Mouse (Mus musculus): ENCODE measurements around the gene P2rx7. TPM values are rescaled to one million over a fixed set of nuclear protein-coding genes. Genes with fewer than 3 reads are reported as not detected.
A peak's percentile ranks its signal among the peaks of the same experiment; 100 is the strongest.
"Not testable (repeated sequence)": the region's sequence is repeated elsewhere in the genome, so short reads cannot be mapped to it uniquely, and the experiment has no call there.

Gene P2rx7
- polyA plus RNA-seq, 1 experiment from 2014 or later: 1.8 TPM

GRCm38 (mm10) chr5:122639517-122639916 is 4.2 kb upstream of the P2rx7 start:
- WGBS: 95% methylated on average over 4 of the region's 4 CpGs
- Histone ChIP-seq H3K4me3 (ENCODE audit: low read depth, low read length) (no peak overlapping the region), H3K4me2 (ENCODE audit: low read length) (no peak overlapping the region), H3K9ac (ENCODE audit: low read depth, low read length) (no peak overlapping the region), H3K36me3 (ENCODE audit: control insufficient read depth, insufficient read depth, low read length) (no peaks in the 10 kb centered on the region), H3K4me1 (ENCODE audit: control insufficient read depth, insufficient read depth, low read length) (no peaks in the 10 kb centered on the region), H3K9me3 (replicated peaks; ENCODE audit: control insufficient read depth, low read length, poor library complexity, severe bottlenecking) (no peaks in the 10 kb centered on the region), H3K27ac (ENCODE audit: low read length) (no peak overlapping the region), H3K27me3 (ENCODE audit: control insufficient read depth, insufficient read depth, low read depth, low read length) (no peaks in the 10 kb centered on the region)
- no peak for ATAC-seq

- no peaks in the 10 kb centered on the region for H3K27me3 ChIP-seq (ENCODE audit: control insufficient read depth, insufficient read depth, low read depth, low read length)
- ATAC-seq: no peak
- no peaks in the 10 kb centered on the region for H3K36me3 ChIP-seq (ENCODE audit: control insufficient read depth, insufficient read depth, low read length)
- no peak overlapping the region for H3K4me2 ChIP-seq (ENCODE audit: low read length)
- no peak overlapping the region for H3K4me3 ChIP-seq (ENCODE audit: low read depth, low read length)
- H3K9ac ChIP-seq (ENCODE audit: low read depth, low read length): no peak overlapping the region
- no peaks in the 10 kb centered on the region for H3K4me1 ChIP-seq (ENCODE audit: control insufficient read depth, insufficient read depth, low read length)
- 87% methylated on average over 5 of the region's 5 CpGs for WGBS
- no peaks in the 10 kb centered on the region for H3K9me3 ChIP-seq (replicated peaks; ENCODE audit: control insufficient read depth, low read length, poor library complexity, severe bottlenecking)
- no peak overlapping the region for H3K27ac ChIP-seq (ENCODE audit: low read length)
Observed at GRCm38 (mm10) chr5:122639986-122640385, 3.7 kb upstream of the P2rx7 start.

GRCm38 (mm10) chr5:122644111-122644607 is 448 bp downstream of the P2rx7 start:
- no peaks in the 10 kb centered on the region for H3K36me3 ChIP-seq (ENCODE audit: control insufficient read depth, insufficient read depth, low read length)
- ATAC-seq: no peak
- WGBS: 73% methylated on average over 15 of the region's 15 CpGs
- H3K9me3 ChIP-seq (replicated peaks; ENCODE audit: control insufficient read depth, low read length, poor library complexity, severe bottlenecking): no peaks in the 10 kb centered on the region
- H3K4me2 ChIP-seq (ENCODE audit: low read length): peak overlapping the region; percentile 21
- no peaks in the 10 kb centered on the region for H3K27me3 ChIP-seq (ENCODE audit: control insufficient read depth, insufficient read depth, low read depth, low read length)
- H3K27ac ChIP-seq (ENCODE audit: low read length): peak overlapping the region; percentile 12
- no peak overlapping the region for H3K9ac ChIP-seq (ENCODE audit: low read depth, low read length)
- H3K4me1 ChIP-seq (ENCODE audit: control insufficient read depth, insufficient read depth, low read length): no peaks in the 10 kb centered on the region
- H3K4me3 ChIP-seq (ENCODE audit: low read depth, low read length): no peak overlapping the region

GRCm38 (mm10) chr5:122645290-122645689 is 1.6 kb downstream of the P2rx7 start:
- 87% methylated on average over 6 of the region's 6 CpGs for WGBS
- ATAC-seq: no peak
- H3K4me1 ChIP-seq (ENCODE audit: control insufficient read depth, insufficient read depth, low read length): no peaks in the 10 kb centered on the region
- no peak overlapping the region for H3K4me2 ChIP-seq (ENCODE audit: low read length)
- no peaks in the 10 kb centered on the region for H3K27me3 ChIP-seq (ENCODE audit: control insufficient read depth, insufficient read depth, low read depth, low read length)
- no peak overlapping the region for H3K9ac ChIP-seq (ENCODE audit: low read depth, low read length)
- no peak overlapping the region for H3K4me3 ChIP-seq (ENCODE audit: low read depth, low read length)
- H3K27ac ChIP-seq (ENCODE audit: low read length): no peak overlapping the region
- no peaks in the 10 kb centered on the region for H3K36me3 ChIP-seq (ENCODE audit: control insufficient read depth, insufficient read depth, low read length)
- no peaks in the 10 kb centered on the region for H3K9me3 ChIP-seq (replicated peaks; ENCODE audit: control insufficient read depth, low read length, poor library complexity, severe bottlenecking)

- H3K36me3 ChIP-seq (ENCODE audit: control insufficient read depth, insufficient read depth, low read length): no peaks in the 10 kb centered on the region
- no peak overlapping the region for H3K4me3 ChIP-seq (ENCODE audit: low read depth, low read length)
- no peak overlapping the region for H3K4me2 ChIP-seq (ENCODE audit: low read length)
- H3K9me3 ChIP-seq (replicated peaks; ENCODE audit: control insufficient read depth, low read length, poor library complexity, severe bottlenecking): no peaks in the 10 kb centered on the region
- no peak overlapping the region for H3K9ac ChIP-seq (ENCODE audit: low read depth, low read length)
- no peaks in the 10 kb centered on the region for H3K27me3 ChIP-seq (ENCODE audit: control insufficient read depth, insufficient read depth, low read depth, low read length)
- 87% methylated on average over 11 of the region's 11 CpGs for WGBS
- no peaks in the 10 kb centered on the region for H3K4me1 ChIP-seq (ENCODE audit: control insufficient read depth, insufficient read depth, low read length)
- ATAC-seq: no peak
- H3K27ac ChIP-seq (ENCODE audit: low read length): no peak overlapping the region
Observed at GRCm38 (mm10) chr5:122646050-122646449, 2.3 kb downstream of the P2rx7 start.

GRCm38 (mm10) chr5:122647256-122647924 is 3.7 kb downstream of the P2rx7 start:
- 57% methylated on average over 8 of the region's 9 CpGs for WGBS
- peaks cover 4% of the 10 kb centered on the region for H3K4me1 ChIP-seq (ENCODE audit: control insufficient read depth, insufficient read depth, low read length)
- 0 out of 2 replicates have a peak overlapping the region, but pooled peaks have one; percentile 3 for H3K27ac ChIP-seq (ENCODE audit: low read length)
- no peak for ATAC-seq
- H3K27me3 ChIP-seq (ENCODE audit: control insufficient read depth, insufficient read depth, low read depth, low read length): no peaks in the 10 kb centered on the region
- H3K4me2 ChIP-seq (ENCODE audit: low read length): no peak overlapping the region
- H3K9ac ChIP-seq (ENCODE audit: low read depth, low read length): no peak overlapping the region
- H3K4me3 ChIP-seq (ENCODE audit: low read depth, low read length): no peak overlapping the region
- no peaks in the 10 kb centered on the region for H3K36me3 ChIP-seq (ENCODE audit: control insufficient read depth, insufficient read depth, low read length)
- H3K9me3 ChIP-seq (replicated peaks; ENCODE audit: control insufficient read depth, low read length, poor library complexity, severe bottlenecking): no peaks in the 10 kb centered on the region

- not testable (repeated sequence) for H3K27me3 ChIP-seq (ENCODE audit: control insufficient read depth, insufficient read depth, low read depth, low read length); H3K27ac ChIP-seq (ENCODE audit: low read length); H3K9ac ChIP-seq (ENCODE audit: low read depth, low read length); H3K4me1 ChIP-seq (ENCODE audit: control insufficient read depth, insufficient read depth, low read length); H3K4me2 ChIP-seq (ENCODE audit: low read length); H3K4me3 ChIP-seq (ENCODE audit: low read depth, low read length); H3K36me3 ChIP-seq (ENCODE audit: control insufficient read depth, insufficient read depth, low read length); H3K9me3 ChIP-seq (replicated peaks; ENCODE audit: control insufficient read depth, low read length, poor library complexity, severe bottlenecking); ATAC-seq
- 96% methylated on average over 14 of the region's 14 CpGs for WGBS
Observed at GRCm38 (mm10) chr5:122647952-122648374, 4.3 kb downstream of the P2rx7 start.

GRCm38 (mm10) chr5:122649264-122649663 is 5.6 kb downstream of the P2rx7 start:
- Histone ChIP-seq H3K4me2 (ENCODE audit: low read length) (no peak overlapping the region), H3K27me3 (ENCODE audit: control insufficient read depth, insufficient read depth, low read depth, low read length) (no peaks in the 10 kb centered on the region), H3K9me3 (replicated peaks; ENCODE audit: control insufficient read depth, low read length, poor library complexity, severe bottlenecking) (no peaks in the 10 kb centered on the region), H3K4me3 (ENCODE audit: low read depth, low read length) (no peak overlapping the region), H3K36me3 (ENCODE audit: control insufficient read depth, insufficient read depth, low read length) (no peaks in the 10 kb centered on the region), H3K27ac (ENCODE audit: low read length) (no peak overlapping the region), H3K4me1 (ENCODE audit: control insufficient read depth, insufficient read depth, low read length) (peaks cover 22% of the 10 kb centered on the region), H3K9ac (ENCODE audit: low read depth, low read length) (no peak overlapping the region)
- WGBS: 90% methylated on average over 8 of the region's 8 CpGs
- no peak for ATAC-seq

- 95% methylated on average over 8 of the region's 8 CpGs for WGBS
Observed at GRCm38 (mm10) chr5:122650100-122650499, 6.4 kb downstream of the P2rx7 start.

More at GRCm38 (mm10) chr5:122650100-122650499, 6.4 kb downstream of the P2rx7 start:
- Histone ChIP-seq H3K4me3 (ENCODE audit: low read depth, low read length) (no peak overlapping the region), H3K4me1 (ENCODE audit: control insufficient read depth, insufficient read depth, low read length) (peaks cover 28% of the 10 kb centered on the region), H3K27ac (ENCODE audit: low read length) (no peak overlapping the region), H3K36me3 (ENCODE audit: control insufficient read depth, insufficient read depth, low read length) (no peaks in the 10 kb centered on the region), H3K9ac (ENCODE audit: low read depth, low read length) (no peak overlapping the region), H3K27me3 (ENCODE audit: control insufficient read depth, insufficient read depth, low read depth, low read length) (no peaks in the 10 kb centered on the region), H3K4me2 (ENCODE audit: low read length) (no peak overlapping the region), H3K9me3 (replicated peaks; ENCODE audit: control insufficient read depth, low read length, poor library complexity, severe bottlenecking) (no peaks in the 10 kb centered on the region)
- ATAC-seq: no peak

Measured in midbrain, embryonic 16.5 days (tissue).